Mouse (Mus musculus): ENCODE data around the gene Scube2.

GRCm38 (mm10) chr7:109891786-109892185, 26.3 kb upstream of the Scube2 start:
- TF ChIP-seq ZNF384 (IDR thresholded peaks at IDR 0.05; ENCODE audit: low read depth, low read length) (no peak), MAFK (IDR thresholded peaks at IDR 0.05; ENCODE audit: insufficient read depth, low read depth, low read length) (no peak), HCFC1 (IDR thresholded peaks at IDR 0.05; ENCODE audit: borderline replicate concordance, insufficient read depth, low read length) (no peak), ZC3H11A (IDR thresholded peaks at IDR 0.05; ENCODE audit: borderline replicate concordance, low read depth, low read length) (no peak)
